Mouse (Mus musculus): ENCODE results near the gene Ptbp3. TPM values are rescaled to one million over a fixed set of nuclear protein-coding genes. Genes with fewer than 3 reads are reported as not detected.

Gene Ptbp3
- total and polyA plus RNA-seq, 3 experiments: 78.8 to 315 (median 121) TPM

- Histone ChIP-seq H3K79me2 (ENCODE audit: control insufficient read depth, insufficient read depth, low read length, poor library complexity) (peaks cover 13% of the 10 kb centered on the region), H3K27ac (ENCODE audit: control insufficient read depth, low read depth, low read length) (no peak overlapping the region), H3K4me1 (ENCODE audit: control insufficient read depth in 1 of 2, insufficient read depth in 2 of 2, low read length in 2 of 2) (peaks cover 8 to 18% of the 10 kb centered on the region in 2 experiments), H3K27me3 (ENCODE audit: control insufficient read depth in 1 of 2, insufficient read depth in 2 of 2, low read length in 2 of 2) (no peaks in the 10 kb centered on the region), H3K9ac (ENCODE audit: control insufficient read depth, low read depth, low read length, poor library complexity, severe bottlenecking) (no peak overlapping the region), H3K4me3 (ENCODE audit: control insufficient read depth in 1 of 2, insufficient read depth in 1 of 2, low read depth in 2 of 2, low read length in 2 of 2) (no peak overlapping the region), H3K9me3 (replicated peaks; ENCODE audit: insufficient read depth, low read length) (no peaks in the 10 kb centered on the region), H3K36me3 (ENCODE audit: control insufficient read depth in 1 of 2, insufficient read depth in 2 of 2, low read length in 2 of 2) (peaks cover 6 to 23% of the 10 kb centered on the region in 2 experiments)
- no peak for DNase-seq (ENCODE audit: low read depth, low spot score)
- TF ChIP-seq ZC3H11A (IDR thresholded peaks at IDR 0.05; ENCODE audit: low read depth, low read length): no peak
- no peak for TF ChIP-seq MYB (IDR thresholded peaks at IDR 0.05; ENCODE audit: low read depth, low read length)
- no peak for TF ChIP-seq USF2 (IDR thresholded peaks at IDR 0.05; ENCODE audit: borderline replicate concordance in 1 of 2, insufficient read depth in 1 of 2, low read depth in 1 of 2, low read length in 2 of 2)
- TF ChIP-seq EP300 (IDR thresholded peaks at IDR 0.05; ENCODE audit: low read depth in 1 of 2, low read length in 2 of 2): no peak
- TF ChIP-seq CTCF (IDR thresholded peaks at IDR 0.05 in 2 of 3, conservative IDR thresholded peaks at IDR 0.05 in 1 of 3; ENCODE audit: control insufficient read depth in 1 of 3, insufficient read depth in 1 of 3, low read depth in 2 of 3, low read length in 3 of 3, poor library complexity in 1 of 3, severe bottlenecking in 1 of 3): no peak
- TF ChIP-seq TCF12 (IDR thresholded peaks at IDR 0.05; ENCODE audit: low read depth, low read length): no peak
- no peak for TF ChIP-seq UBTF (IDR thresholded peaks at IDR 0.05; ENCODE audit: borderline replicate concordance, insufficient read depth, low read depth, low read length)
- TF ChIP-seq GABPA (IDR thresholded peaks at IDR 0.05; ENCODE audit: low read depth, low read length): no peak
- TF ChIP-seq ETS1 (IDR thresholded peaks at IDR 0.05; ENCODE audit: low read depth, low read length): no peak
- TF ChIP-seq CHD2 (IDR thresholded peaks at IDR 0.05; ENCODE audit: low read length): no peak
- TF ChIP-seq SIN3A (IDR thresholded peaks at IDR 0.05; ENCODE audit: low read length): no peak
- no peak for TF ChIP-seq MAFK (IDR thresholded peaks at IDR 0.05; ENCODE audit: borderline replicate concordance, low read depth, low read length)
- no peak for TF ChIP-seq USF1 (IDR thresholded peaks at IDR 0.05; ENCODE audit: low read depth, low read length)
- no peak for TF ChIP-seq ZKSCAN1 (IDR thresholded peaks at IDR 0.05; ENCODE audit: low read depth, low read length)
These were observed 127.0 kb downstream of the Ptbp3 start for GRCm38 (mm10) chr4:59422025-59422783.

Other genes with a start within 250 kb of the Ptbp3 start
- gene Susd1, start 110.7 kb downstream of the Ptbp3 start, total RNA-seq (2012; rRNA removed): 44.4 and 49.0 TPM in 2 replicates
- 100 to 1,000 TPM in 1 of 2 experiments, 10 to 100 TPM in 1; 67.6 to 180 TPM for gene Susd1, start 110.7 kb downstream of the Ptbp3 start, polyA plus RNA-seq (2012; ENCODE audit: insufficient read depth in 1 of 2, insufficient read length in 2 of 2, low read depth in 1 of 2, low replicate concordance in 2 of 2, missing spikeins in 1 of 2)
- 8.4 and 10.6 TPM in 2 replicates for gene Hsdl2, start 32.2 kb upstream of the Ptbp3 start, total RNA-seq (2012; rRNA removed)
- gene Hsdl2, start 32.2 kb upstream of the Ptbp3 start, polyA plus RNA-seq (2012; ENCODE audit: insufficient read depth in 1 of 2, insufficient read length in 2 of 2, low read depth in 1 of 2, low replicate concordance in 2 of 2, missing spikeins in 1 of 2): 10 to 100 TPM in 1 of 2 experiments, not detected in 1; 15.0 TPM
- 4.0 and 5.6 TPM in 2 replicates for gene E130308A19Rik, start 76.8 kb upstream of the Ptbp3 start, total RNA-seq (2012; rRNA removed)
- gene E130308A19Rik, start 76.8 kb upstream of the Ptbp3 start, polyA plus RNA-seq (2012; ENCODE audit: insufficient read depth in 1 of 2, insufficient read length in 2 of 2, low read depth in 1 of 2, low replicate concordance in 2 of 2, missing spikeins in 1 of 2): 10 to 100 TPM in 1 of 2 experiments, not detected in 1; 12.5 TPM